Mouse (Mus musculus): Measurements from ENCODE around the gene Efna5. TPM values are rescaled to one million over a fixed set of nuclear protein-coding genes. Genes with fewer than 3 reads are reported as not detected.

Efna5 gene
- polyA plus RNA-seq, 1 experiment from 2014 or later, result 37.0 TPM

- Histone ChIP-seq H3K4me1 (no peaks in the 10 kb centered on the region), H3K27ac (no peak overlapping the region), H3K36me3 (0 out of 2 replicates have a peak, but pooled peaks cover 3% of the 10 kb centered on the region), H3K9me3 (replicated peaks) (no peaks in the 10 kb centered on the region), H3K4me3 (no peak overlapping the region), H3K27me3 (ENCODE audit: low read depth, poor library complexity, severe bottlenecking) (no peaks in the 10 kb centered on the region)
- WGBS, result 91% methylated on average over 8 of the region's 8 CpGs
- no peak for DNase-seq (ENCODE audit: low spot score)
These were observed 234.3 kb downstream of the Efna5 start for GRCm38 (mm10) chr17:62646836-62647235.

DNA sequence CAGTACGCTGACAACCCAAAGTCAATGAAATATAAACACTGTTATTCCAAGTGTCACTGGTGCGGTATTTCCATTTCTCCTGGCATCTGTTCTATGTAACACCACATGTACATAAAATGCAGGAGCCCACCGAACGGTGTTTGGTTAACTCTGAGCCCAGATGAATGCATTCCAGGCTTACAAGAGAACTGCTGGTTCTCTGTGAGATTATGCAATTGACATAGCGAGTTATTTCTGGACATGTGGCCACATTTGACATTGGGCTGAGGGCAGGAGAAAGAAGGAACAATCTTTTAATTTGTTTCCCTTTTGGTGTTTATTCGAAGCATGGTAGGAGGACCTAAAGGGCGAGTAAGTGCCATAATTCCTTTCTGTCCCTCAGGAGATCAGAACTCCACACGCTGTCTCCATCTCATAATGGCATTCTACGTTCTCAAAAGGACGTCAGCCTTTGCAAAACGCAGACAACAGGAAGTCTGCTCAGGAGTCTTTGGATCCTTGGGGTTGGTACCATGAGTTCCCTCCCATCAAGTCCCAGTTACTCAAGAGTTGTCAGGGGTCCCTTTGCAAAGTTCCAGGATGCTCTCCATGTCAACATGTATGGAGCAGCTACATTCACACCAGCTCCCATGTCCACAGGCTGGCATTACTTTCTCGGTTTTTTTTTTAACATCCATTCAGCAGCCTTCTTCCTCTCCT, 238.5 kb downstream of the Efna5 start:
- 0 out of 2 replicates have a peak, but pooled peaks cover 3% of the 10 kb centered on the region for H3K36me3 ChIP-seq
- H3K27me3 ChIP-seq (ENCODE audit: low read depth, poor library complexity, severe bottlenecking), result no peaks in the 10 kb centered on the region
- WGBS, result 88% methylated on average over 12 of the region's 12 CpGs
- DNase-seq (ENCODE audit: low spot score), result no peak
- H3K27ac ChIP-seq, result no peak overlapping the region
- H3K4me3 ChIP-seq, result no peak overlapping the region
- H3K9me3 ChIP-seq (replicated peaks), result no peaks in the 10 kb centered on the region
- H3K4me1 ChIP-seq, result no peaks in the 10 kb centered on the region

GRCm38 (mm10) chr17:62640654-62641053, 240.5 kb downstream of the Efna5 start:
- 92% methylated on average over 6 of the region's 6 CpGs for WGBS
- no peak for DNase-seq (ENCODE audit: low spot score)
- Histone ChIP-seq H3K4me1 (no peaks in the 10 kb centered on the region), H3K9me3 (replicated peaks) (no peaks in the 10 kb centered on the region), H3K4me3 (no peak overlapping the region), H3K36me3 (0 out of 2 replicates have a peak, but pooled peaks cover 3% of the 10 kb centered on the region), H3K27me3 (ENCODE audit: low read depth, poor library complexity, severe bottlenecking) (no peaks in the 10 kb centered on the region), H3K27ac (no peak overlapping the region)

- WGBS, result 89% methylated on average over 7 of the region's 7 CpGs
These were observed 244.2 kb downstream of the Efna5 start for GRCm38 (mm10) chr17:62636896-62637295.

DNA sequence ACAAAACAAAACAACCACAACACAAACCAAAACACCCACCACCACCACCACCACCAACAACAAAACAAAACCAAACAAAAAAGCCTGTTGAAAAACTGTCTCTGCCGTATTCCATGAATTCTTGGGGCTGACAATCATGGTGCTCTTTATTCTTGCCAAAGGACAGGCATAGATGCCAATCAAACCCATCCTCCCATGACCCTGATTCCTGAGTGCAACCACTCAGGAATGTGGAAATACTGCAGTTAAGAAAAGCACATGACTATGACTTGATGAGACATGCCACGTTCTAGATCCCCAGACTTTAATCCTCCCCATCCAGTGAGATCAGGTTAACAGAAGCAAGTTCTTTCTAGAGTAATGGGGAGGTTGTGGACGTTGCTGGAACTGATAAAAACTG, 246.2 kb downstream of the Efna5 start:
- H3K9me3 ChIP-seq (replicated peaks), result no peaks in the 10 kb centered on the region
- H3K4me3 ChIP-seq, result no peak overlapping the region
- WGBS, result 83% methylated on average over 3 of the region's 3 CpGs
- no peaks in the 10 kb centered on the region for H3K36me3 ChIP-seq
- peaks cover 4% of the 10 kb centered on the region; the same call in 1 of the 2 replicates for H3K4me1 ChIP-seq
- H3K27me3 ChIP-seq (ENCODE audit: low read depth, poor library complexity, severe bottlenecking), result no peaks in the 10 kb centered on the region
- DNase-seq (ENCODE audit: low spot score), result no peak
- no peak overlapping the region for H3K27ac ChIP-seq

More at GRCm38 (mm10) chr17:62636896-62637295, 244.2 kb downstream of the Efna5 start:
- Histone ChIP-seq H3K36me3 (no peaks in the 10 kb centered on the region), H3K9me3 (replicated peaks) (no peaks in the 10 kb centered on the region), H3K27me3 (ENCODE audit: low read depth, poor library complexity, severe bottlenecking) (no peaks in the 10 kb centered on the region), H3K4me3 (no peak overlapping the region), H3K4me1 (no peaks in the 10 kb centered on the region), H3K27ac (no peak overlapping the region)
- no peak for DNase-seq (ENCODE audit: low spot score)

GRCm38 (mm10) chr17:62628474-62628873, 252.6 kb downstream of the Efna5 start:
- H3K9me3 ChIP-seq (replicated peaks), result no peaks in the 10 kb centered on the region
- DNase-seq (ENCODE audit: low spot score), result no peak
- peaks cover 25% of the 10 kb centered on the region for H3K4me1 ChIP-seq
- whole genome bisulfite sequencing, result 75% methylated on average over 1 of the region's 1 CpGs
- no peaks in the 10 kb centered on the region for H3K36me3 ChIP-seq
- no peaks in the 10 kb centered on the region for H3K27me3 ChIP-seq (ENCODE audit: low read depth, poor library complexity, severe bottlenecking)
- H3K4me3 ChIP-seq, result no peak overlapping the region
- no peak overlapping the region for H3K27ac ChIP-seq

DNA sequence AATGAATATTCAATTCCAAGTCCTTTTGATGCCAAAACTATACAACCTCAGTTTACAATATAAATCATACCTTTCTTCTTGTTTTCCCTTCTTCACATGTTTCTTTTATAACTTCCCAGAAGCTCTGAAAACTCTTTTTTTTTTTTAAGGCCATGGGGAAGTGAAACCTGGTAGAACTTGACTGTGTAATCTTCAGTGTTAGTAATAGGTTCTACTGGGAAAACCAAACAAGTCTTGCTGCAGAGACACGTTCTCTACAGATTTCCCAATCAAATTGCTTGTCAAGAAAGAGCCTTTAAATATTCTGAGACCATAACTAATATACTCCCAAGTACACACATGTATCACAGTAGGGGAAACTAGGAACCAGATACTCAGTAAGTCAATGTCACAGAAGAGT, 253.6 kb downstream of the Efna5 start:
- WGBS, result 95% methylated on average over 1 of the region's 1 CpGs
- no peaks in the 10 kb centered on the region for H3K27me3 ChIP-seq (ENCODE audit: low read depth, poor library complexity, severe bottlenecking)

GRCm38 (mm10) chr17:62625646-62626020, 255.5 kb downstream of the Efna5 start:
- peaks cover 25% of the 10 kb centered on the region for H3K4me1 ChIP-seq
- no peak overlapping the region for H3K4me3 ChIP-seq
- H3K27ac ChIP-seq, result no peak overlapping the region
- H3K36me3 ChIP-seq, result no peaks in the 10 kb centered on the region
- H3K9me3 ChIP-seq (replicated peaks), result no peaks in the 10 kb centered on the region
- WGBS, result 61% methylated on average over 8 of the region's 8 CpGs
- no peaks in the 10 kb centered on the region for H3K27me3 ChIP-seq (ENCODE audit: low read depth, poor library complexity, severe bottlenecking)
- DNase-seq (ENCODE audit: low spot score), result peak; percentile 43

More for the DNA sequence above, 253.6 kb downstream of the Efna5 start:
- Histone ChIP-seq H3K27ac (no peak overlapping the region), H3K4me1 (peaks cover 25% of the 10 kb centered on the region), H3K9me3 (replicated peaks) (no peaks in the 10 kb centered on the region), H3K4me3 (no peak overlapping the region), H3K36me3 (no peaks in the 10 kb centered on the region)
- no peak for DNase-seq (ENCODE audit: low spot score)

- Histone ChIP-seq H3K9me3 (replicated peaks) (no peaks in the 10 kb centered on the region), H3K27ac (no peak overlapping the region), H3K27me3 (ENCODE audit: low read depth, poor library complexity, severe bottlenecking) (no peaks in the 10 kb centered on the region), H3K4me3 (no peak overlapping the region), H3K36me3 (no peaks in the 10 kb centered on the region), H3K4me1 (peaks cover 20% of the 10 kb centered on the region)
- WGBS, result 86% methylated on average over 8 of the region's 8 CpGs
- no peak for DNase-seq (ENCODE audit: low spot score)
These were observed 256.1 kb downstream of the Efna5 start for GRCm38 (mm10) chr17:62624804-62625645.

- Histone ChIP-seq H3K27ac (no peak overlapping the region), H3K36me3 (no peaks in the 10 kb centered on the region), H3K4me3 (no peak overlapping the region), H3K9me3 (replicated peaks) (no peaks in the 10 kb centered on the region), H3K4me1 (peaks cover 24% of the 10 kb centered on the region), H3K27me3 (ENCODE audit: low read depth, poor library complexity, severe bottlenecking) (no peaks in the 10 kb centered on the region)
- no peak for DNase-seq (ENCODE audit: low spot score)
- 89% methylated on average over 3 of the region's 3 CpGs for WGBS
These were observed 257.9 kb downstream of the Efna5 start for GRCm38 (mm10) chr17:62623224-62623623.

DNA sequence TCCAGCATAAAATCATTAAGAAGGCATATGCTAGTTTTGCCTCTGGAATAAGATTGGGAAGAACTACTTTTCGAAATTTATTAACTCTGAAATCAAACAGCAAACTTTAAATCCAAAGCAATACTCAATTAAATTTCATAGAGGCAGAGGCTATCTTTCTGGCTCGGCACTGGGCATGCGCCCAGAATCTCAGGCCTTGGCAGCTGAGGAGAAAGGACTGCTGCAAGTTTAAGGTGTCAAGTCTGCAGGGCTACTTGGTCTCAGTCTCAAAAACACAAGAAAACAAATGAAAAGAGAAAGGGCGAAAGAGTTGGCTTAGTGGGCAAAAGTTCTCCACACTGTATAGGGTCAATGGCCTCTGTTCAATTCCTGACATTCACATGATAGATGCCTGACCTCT, 258.6 kb downstream of the Efna5 start:
- no peak for DNase-seq (ENCODE audit: low spot score)
- Histone ChIP-seq H3K36me3 (no peaks in the 10 kb centered on the region), H3K27me3 (ENCODE audit: low read depth, poor library complexity, severe bottlenecking) (no peaks in the 10 kb centered on the region), H3K4me1 (peaks cover 24% of the 10 kb centered on the region), H3K27ac (no peak overlapping the region), H3K4me3 (no peak overlapping the region), H3K9me3 (replicated peaks) (no peaks in the 10 kb centered on the region)
- WGBS, result 89% methylated on average over 4 of the region's 4 CpGs

GRCm38 (mm10) chr17:62615159-62615558, 266.0 kb downstream of the Efna5 start:
- DNase-seq (ENCODE audit: low spot score), result no peak
- Histone ChIP-seq H3K27me3 (ENCODE audit: low read depth, poor library complexity, severe bottlenecking) (no peaks in the 10 kb centered on the region), H3K4me1 (peaks cover 23% of the 10 kb centered on the region), H3K27ac (peak overlapping the region; percentile 36; the same call in 1 of the 2 replicates), H3K36me3 (no peaks in the 10 kb centered on the region), H3K4me3 (no peak overlapping the region), H3K9me3 (replicated peaks) (no peaks in the 10 kb centered on the region)
- WGBS, result 75% methylated on average over 6 of the region's 6 CpGs

- Histone ChIP-seq H3K27ac (peak overlapping the region; percentile 36; the same call in 1 of the 2 replicates), H3K4me1 (peaks cover 23% of the 10 kb centered on the region), H3K9me3 (replicated peaks) (no peaks in the 10 kb centered on the region), H3K27me3 (ENCODE audit: low read depth, poor library complexity, severe bottlenecking) (no peaks in the 10 kb centered on the region), H3K36me3 (no peaks in the 10 kb centered on the region), H3K4me3 (no peak overlapping the region)
- 66% methylated on average over 6 of the region's 6 CpGs for WGBS
- no peak for DNase-seq (ENCODE audit: low spot score)
These were observed 266.4 kb downstream of the Efna5 start for GRCm38 (mm10) chr17:62614708-62615107.

Data from limb, embryonic 10.5 days (tissue).